Mouse (Mus musculus) hindbrain, postnatal 0 days (tissue): ENCODE results near the gene Syt7. TPM values are rescaled to one million over a fixed set of nuclear protein-coding genes. Genes with fewer than 3 reads are reported as not detected.

Source experiments
- ATAC-seq: fragments of 200-750 bp; cut with Nextera tagmentation; 2 replicates; pipeline ENCODE4 v1.8.0; 2017; ENCODE audit warnings: mild to moderate bottlenecking, moderate TSS enrichment, moderate library complexity
- DNase-seq: peaks from one replicate; pipeline ENCODE4 v3.0.0-alpha.2; 2015; ENCODE audit warnings: low spot score
- H3K27ac ChIP-seq: fragments of 300-500 bp; sonication (generic); 2 replicates; pipeline ENCODE4 v1.5.1; 2014; ENCODE audit warnings: mild to moderate bottlenecking
- H3K27me3 ChIP-seq: fragments of 300-500 bp; sonication (generic); 2 replicates; pipeline ENCODE4 v1.6.1; 2014; ENCODE audit warnings: low read length, mixed read lengths; ENCODE audit not compliant: insufficient read depth
- H3K36me3 ChIP-seq: fragments of 300-500 bp; sonication (generic); 2 replicates; pipeline ENCODE4 v1.6.1; 2014; ENCODE audit warnings: low read length, mixed read lengths; ENCODE audit not compliant: insufficient read depth
- H3K4me1 ChIP-seq: fragments of 300-500 bp; sonication (generic); 2 replicates; pipeline ENCODE4 v1.6.1; 2014; ENCODE audit warnings: antibody characterized with exemption, low read length, mixed read lengths; ENCODE audit not compliant: insufficient read depth
- H3K4me2 ChIP-seq: fragments of 300-500 bp; sonication (generic); 2 replicates; pipeline ENCODE4 v1.6.1; 2014; ENCODE audit warnings: low read depth, mild to moderate bottlenecking, low read length, moderate library complexity, mixed read lengths
- H3K4me3 ChIP-seq: fragments of 300-500 bp; sonication (generic); 2 replicates; pipeline ENCODE4 v1.5.1; 2014; ENCODE audit warnings: low read length
- H3K9ac ChIP-seq: fragments of 300-500 bp; sonication (generic); replicated peaks from 2 replicates; pipeline ENCODE4 v1.6.1; 2014; ENCODE audit warnings: mild to moderate bottlenecking, low read length, moderate library complexity, mixed read lengths
- H3K9me3 ChIP-seq: fragments of 300-500 bp; sonication (generic); 2 replicates; pipeline ENCODE4 v1.6.1; 2016; ENCODE audit warnings: low read length, mixed read lengths
- CTCF ChIP-seq: IDR thresholded peaks from 2 replicates; pipeline ENCODE4 v1.5.1; 2016; ENCODE audit warnings: antibody characterized with exemption, control low read depth, low read depth
- WGBS: fragments of 180-500 bp; shearing (Covaris S2); extraction: QIAGEN DNeasy Blood & Tissue Kit; methylation state at CpG from one replicate; pipeline ENCODE4 v1.1.7; 2014; 5-methylcytosine and 5-hydroxymethylcytosine counted together
- polyA plus RNA-seq: library from polyadenylated mRNA; unstranded; fragments of >200 nt; fragmentation: Nextera tagmentation; extraction: Ambion mirVana; gene quantifications from 2 replicates; pipeline ENCODE4 v1.2.1, GENCODE M21; 2015
- total RNA-seq: library from RNA; depleted of rRNA; stranded (reverse); fragments of >200 nt; gene quantifications from 2 replicates; pipeline ENCODE4 v1.2.3, GENCODE M21; 2014

Syt7 gene
- total and polyA plus RNA-seq, 2 experiments from 2014 or later, result 17.4 to 93.4 TPM

GRCm38 (mm10) chr19:10469171-10469658, 80.3 kb downstream of the Syt7 start:
- Histone ChIP-seq H3K36me3 (no peaks in the 10 kb centered on the region), H3K4me3 (no peak overlapping the region), H3K4me2 (no peak overlapping the region), H3K4me1 (no peaks in the 10 kb centered on the region), H3K9me3 (no peaks in the 10 kb centered on the region), H3K27me3 (no peaks in the 10 kb centered on the region), H3K27ac (no peak overlapping the region), H3K9ac (no peak overlapping the region)
- no peak for DNase-seq
- no peak for TF ChIP-seq CTCF
- peak; percentile 59 for ATAC-seq
- 52% methylated on average over 8 of the region's 8 CpGs for WGBS

- no peak overlapping the region for H3K9ac ChIP-seq
- no peak for ATAC-seq
- H3K27me3 ChIP-seq, result no peaks in the 10 kb centered on the region
- H3K9me3 ChIP-seq, result no peaks in the 10 kb centered on the region
- no peak overlapping the region for H3K27ac ChIP-seq
- TF ChIP-seq CTCF, result no peak
- DNase-seq, result no peak
- H3K36me3 ChIP-seq, result no peaks in the 10 kb centered on the region
- H3K4me1 ChIP-seq, result no peaks in the 10 kb centered on the region
- no peak overlapping the region for H3K4me2 ChIP-seq
- H3K4me3 ChIP-seq, result no peak overlapping the region
- 78% methylated on average over 3 of the region's 3 CpGs for WGBS
These were observed 84.1 kb downstream of the Syt7 start for GRCm38 (mm10) chr19:10472958-10473357.

- Histone ChIP-seq H3K4me1 (no peaks in the 10 kb centered on the region), H3K4me3 (no peak overlapping the region), H3K36me3 (no peaks in the 10 kb centered on the region), H3K4me2 (no peak overlapping the region), H3K27me3 (no peaks in the 10 kb centered on the region), H3K27ac (no peak overlapping the region), H3K9me3 (no peaks in the 10 kb centered on the region), H3K9ac (no peak overlapping the region)
- WGBS, result 16% methylated on average over 6 of the region's 6 CpGs
- peak; percentile 46; the same call in 1 of the 2 replicates for ATAC-seq
- no peak for DNase-seq
- TF ChIP-seq CTCF, result no peak
These were observed 84.9 kb downstream of the Syt7 start for GRCm38 (mm10) chr19:10473779-10474178.

- DNase-seq, result no peak
- WGBS, result 68% methylated on average over 4 of the region's 4 CpGs
These were observed 90.7 kb downstream of the Syt7 start for GRCm38 (mm10) chr19:10479541-10479940.

GRCm38 (mm10) chr19:10482703-10483102, 93.8 kb downstream of the Syt7 start, which contains the start of gene Ppp1r32:
Gene Ppp1r32, minus strand, starts transcription at chr19:10482928.
- 19% methylated on average over 6 of the region's 6 CpGs for WGBS
- Histone ChIP-seq H3K4me1 (peaks cover 6% of the 10 kb centered on the region), H3K9ac (no peak within 1 kb of the TSS), H3K27me3 (peaks cover 2% of the 10 kb centered on the region; the same call in 1 of the 2 replicates), H3K9me3 (no peaks in the 10 kb centered on the region), H3K36me3 (no peaks in the 10 kb centered on the region), H3K27ac (no peak within 1 kb of the TSS), H3K4me2 (no peak within 1 kb of the TSS), H3K4me3 (no peak within 1 kb of the TSS)
- no peak for TF ChIP-seq CTCF
- ATAC-seq (peak; percentile 71), DNase-seq (peak; percentile 83)

More at GRCm38 (mm10) chr19:10479541-10479940, 90.7 kb downstream of the Syt7 start:
- Histone ChIP-seq H3K4me3 (no peak overlapping the region), H3K27ac (no peak overlapping the region), H3K27me3 (no peaks in the 10 kb centered on the region), H3K4me1 (peaks cover 6% of the 10 kb centered on the region), H3K36me3 (no peaks in the 10 kb centered on the region), H3K9ac (no peak overlapping the region), H3K4me2 (no peak overlapping the region), H3K9me3 (no peaks in the 10 kb centered on the region)
- ATAC-seq, result no peak
- TF ChIP-seq CTCF, result no peak

GRCm38 (mm10) chr19:10486264-10486738, 97.4 kb downstream of the Syt7 start:
- DNase-seq (peak; percentile 88), ATAC-seq (peak; percentile 85)
- no peak overlapping the region for H3K9ac ChIP-seq
- no peak overlapping the region for H3K4me3 ChIP-seq
- H3K4me2 ChIP-seq, result no peak overlapping the region
- no peaks in the 10 kb centered on the region for H3K9me3 ChIP-seq
- H3K4me1 ChIP-seq, result peaks cover 6% of the 10 kb centered on the region
- no peaks in the 10 kb centered on the region for H3K36me3 ChIP-seq
- peaks cover 4% of the 10 kb centered on the region; the same call in 1 of the 2 replicates for H3K27me3 ChIP-seq
- H3K27ac ChIP-seq, result no peak overlapping the region
- TF ChIP-seq CTCF, result peak; percentile 95
- 19% methylated on average over 9 of the region's 9 CpGs for WGBS

GRCm38 (mm10) chr19:10495670-10496069, 106.8 kb downstream of the Syt7 start:
- DNase-seq (no peak), ATAC-seq (no peak)
- no peaks in the 10 kb centered on the region for H3K9me3 ChIP-seq
- H3K36me3 ChIP-seq, result peaks cover 5% of the 10 kb centered on the region; the same call in 1 of the 2 replicates
- 86% methylated on average over 1 of the region's 1 CpGs for WGBS
- H3K4me1 ChIP-seq, result no peaks in the 10 kb centered on the region
- no peak overlapping the region for H3K9ac ChIP-seq
- no peaks in the 10 kb centered on the region for H3K27me3 ChIP-seq
- TF ChIP-seq CTCF, result no peak
- H3K4me2 ChIP-seq, result no peak overlapping the region
- H3K27ac ChIP-seq, result no peak overlapping the region
- H3K4me3 ChIP-seq, result no peak overlapping the region
